Mouse (Mus musculus) mammary gland, adult 2 months (tissue): ENCODE data around the gene Eif2d. TPM values are rescaled to one million over a fixed set of nuclear protein-coding genes. Genes with fewer than 3 reads are reported as not detected.

Experiments
- polyA plus RNA-seq: library from polyadenylated mRNA; depleted of rRNA; stranded (reverse); fragments of >200 nt; gene quantifications from 2 replicates; pipeline ENCODE4 v1.2.3, GENCODE M21; 2012; ENCODE audit warnings: low replicate concordance; rRNA removed

Eif2d gene
- 24.8 and 36.6 TPM in 2 replicates for polyA plus RNA-seq

DNA sequence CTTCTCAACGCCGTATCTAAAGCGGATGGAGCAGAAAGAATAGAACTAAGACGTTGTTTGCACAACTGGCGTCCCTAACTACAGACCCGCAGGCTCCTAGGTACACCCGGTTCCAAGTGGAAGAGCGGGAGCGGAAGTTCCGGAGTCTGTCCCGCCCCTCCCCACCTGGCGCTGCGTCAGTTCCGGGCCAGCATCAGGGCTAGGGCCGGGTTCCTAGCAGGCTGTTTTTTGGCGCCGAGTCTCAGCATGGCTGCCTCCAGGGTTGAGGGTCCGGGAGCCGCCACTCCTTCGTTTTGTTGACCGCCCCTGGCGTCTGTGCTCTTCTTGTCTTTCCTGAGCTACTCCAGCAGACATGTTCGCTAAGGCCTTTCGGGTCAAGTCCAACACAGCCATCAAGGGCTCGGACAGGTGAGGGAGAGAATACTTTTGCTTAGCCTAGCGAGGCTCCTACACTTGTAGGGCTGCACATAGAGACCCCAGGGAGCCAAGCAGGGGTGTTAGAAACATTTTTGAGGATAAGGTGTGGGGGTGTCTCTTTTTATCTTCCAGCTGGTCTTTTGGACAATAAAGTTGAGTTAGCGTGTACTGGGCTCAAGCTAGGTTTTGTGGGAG, at the start of gene Eif2d:
Eif2d (plus strand) TSS at position 164 of the 612 bp plus-strand sequence.

DNA sequence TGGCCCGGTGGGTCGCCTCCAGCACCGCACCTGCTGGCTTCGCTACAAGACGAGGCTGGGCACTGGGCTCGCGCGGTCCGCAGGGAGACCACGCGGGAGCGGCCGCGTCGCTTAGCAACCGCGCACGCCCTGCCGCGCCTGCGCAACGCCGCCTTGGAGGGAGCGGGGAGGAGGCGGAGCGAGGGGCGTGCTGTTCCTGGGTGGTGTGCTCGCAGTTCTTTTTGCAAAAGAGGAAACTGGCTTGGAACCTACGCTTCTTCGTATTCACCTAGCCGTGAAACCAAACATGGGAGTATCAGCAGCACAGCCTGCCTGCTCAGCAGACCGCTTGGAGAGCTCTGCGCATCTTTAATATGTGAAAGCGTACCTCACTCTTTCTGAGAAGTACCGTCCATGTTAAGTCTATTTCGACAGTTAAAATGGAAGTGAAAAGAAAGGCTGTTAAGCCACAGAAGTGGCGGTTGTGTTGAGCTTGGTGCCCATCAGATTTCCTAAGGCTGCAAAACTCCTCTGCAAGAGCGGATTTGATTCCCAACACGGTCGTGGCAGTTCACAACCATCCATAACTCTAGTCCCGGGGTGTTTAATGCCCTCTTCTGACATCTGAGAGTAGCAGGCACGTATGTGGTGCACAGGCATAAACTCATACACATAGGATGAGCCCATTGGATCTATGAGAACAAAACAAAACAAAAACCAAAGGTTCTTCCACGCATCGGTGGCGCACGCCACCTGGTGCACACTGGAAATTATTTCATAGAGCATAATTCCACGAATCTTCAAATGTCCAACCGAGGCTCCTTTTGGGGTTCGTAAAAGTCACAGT, 14.6 kb upstream of the Eif2d start, which contains the start of gene Dyrk3:
Dyrk3 (minus strand) TSS at position 150 of the 826 bp plus-strand sequence.

Other genes starting within 250 kb of the Eif2d start
- not detected in 2 replicates for gene Il20, start 241.7 kb upstream of the Eif2d start, polyA plus RNA-seq
- gene Il19, start 213.1 kb upstream of the Eif2d start, polyA plus RNA-seq: not detected in 2 replicates
- 0.29 and 0.68 TPM in 2 replicates for gene Il10, start 133.3 kb upstream of the Eif2d start, polyA plus RNA-seq
- gene Mapkapk2, start 55.4 kb upstream of the Eif2d start, polyA plus RNA-seq: 95.0 and 132 TPM in 2 replicates
- gene Dyrk3, start 14.8 kb upstream of the Eif2d start, polyA plus RNA-seq: 0.98 and 1.3 TPM in 2 replicates
- 17.5 and 23.3 TPM in 2 replicates for gene Rassf5, start 92.1 kb downstream of the Eif2d start, polyA plus RNA-seq
- gene Ikbke, start 126.4 kb downstream of the Eif2d start, polyA plus RNA-seq: 43.0 and 44.2 TPM in 2 replicates